Mouse (Mus musculus): Measurements from ENCODE around the gene Abtb2.

DNA sequence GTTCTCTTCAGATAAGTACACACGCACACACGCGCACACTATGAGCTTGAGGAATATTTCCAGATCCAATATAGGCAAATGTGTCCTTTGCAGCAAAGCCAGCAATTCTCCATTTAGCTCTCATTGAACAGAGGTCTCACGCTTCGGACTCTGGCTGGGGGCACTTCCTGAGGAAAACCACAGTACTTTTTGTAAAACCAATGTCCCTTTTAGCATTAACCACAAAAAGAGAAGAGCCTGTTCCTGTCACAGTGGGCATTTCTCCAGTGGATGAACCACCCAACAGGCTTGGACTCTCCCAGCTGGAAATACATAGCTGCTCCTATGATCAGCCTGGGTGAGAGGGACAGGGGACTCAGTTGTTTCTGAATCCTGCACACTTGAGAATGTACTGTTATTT lies 71.8 kb downstream of the Abtb2 start:
- no peak for TF ChIP-seq CTCF (IDR thresholded peaks at IDR 0.05; ENCODE audit: control insufficient read depth, insufficient read depth, insufficient read length)
- TF ChIP-seq MYOG (IDR thresholded peaks at IDR 0.05; ENCODE audit: control insufficient read depth, extremely low read depth, insufficient read length) = no peak
- TF ChIP-seq CEBPB (IDR thresholded peaks at IDR 0.05; ENCODE audit: low read depth) = no peak
- no peak for TF ChIP-seq MAX (IDR thresholded peaks at IDR 0.05)
- TF ChIP-seq MYOD1 (IDR thresholded peaks at IDR 0.05; ENCODE audit: control insufficient read depth, insufficient read length, low read depth) = no peak

Measured in C2C12 (cell line).